In the genomic region with DNA sequence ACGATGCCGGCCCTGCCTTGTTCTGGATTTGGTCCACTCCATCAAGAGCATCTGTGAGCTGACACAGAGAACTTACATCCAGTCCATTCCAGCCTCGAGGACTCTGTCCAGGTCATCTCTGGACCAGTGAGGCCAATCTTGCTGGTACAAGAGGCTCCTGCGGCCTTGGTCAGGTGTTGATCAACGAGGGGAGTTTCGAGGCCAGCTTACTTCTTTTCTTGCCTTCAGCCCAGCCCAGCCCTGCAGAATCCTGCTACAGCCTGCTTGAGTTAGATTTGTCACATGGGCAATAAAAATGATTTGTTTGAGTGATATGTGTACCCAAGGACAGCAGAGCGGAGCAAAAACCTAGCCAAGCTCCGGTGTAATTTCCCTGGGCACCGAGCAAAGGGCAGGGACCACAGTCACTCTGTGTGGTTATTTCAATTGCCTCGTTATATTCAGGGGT, we compare ENCODE assay signal across 12 mouse cellular contexts. TPM values are rescaled to one million over a fixed set of nuclear protein-coding genes. Genes with fewer than 3 reads are reported as not detected.
DNase-seq lines count a peak whose midpoint lies in the region; ATAC-seq and TF ChIP-seq lines count a peak whose summit lies in the region.
"Had no signal": no experiment of that assay in that cellular context is flagged by ENCODE, and none has a peak within 500 bp of the region (broad histone marks: within the 10 kb centered on the region; RNA-seq: fewer than 3 reads in every experiment).

No protein-coding gene starts in this region.

- H3K27me3 ChIP-seq in liver, adult 2 months (ENCODE audit: control insufficient read depth, insufficient read depth, low read length) = no peaks in the 10 kb centered on the region
- H3K27me3 ChIP-seq in liver, postnatal 0 days (ENCODE audit: insufficient read depth, low read length) = no peaks in the 10 kb centered on the region
- H3K27me3 ChIP-seq in kidney, adult 2 months (replicated peaks; ENCODE audit: control insufficient read depth, insufficient read depth, low read length) = no peaks in the 10 kb centered on the region
- no peaks in the 10 kb centered on the region for H3K27me3 ChIP-seq in limb, embryonic 14.5 days (ENCODE audit: control insufficient read depth, insufficient read depth, low read length)
- H3K27me3 ChIP-seq in midbrain, embryonic 10.5 days (ENCODE audit: low read depth, poor library complexity, severe bottlenecking) = no peaks in the 10 kb centered on the region
- H3K27me3 ChIP-seq: embryonic facial prominence, embryonic 15.5 days; hindbrain, embryonic 12.5 days; limb, embryonic 13.5 days; neural tube, embryonic 12.5 days had no signal

- TF ChIP-seq CTCF in liver, adult 2 months (IDR thresholded peaks at IDR 0.05; ENCODE audit: low read depth, low read length) = no peak
- TF ChIP-seq CTCF in liver, postnatal 0 days (IDR thresholded peaks at IDR 0.05; ENCODE audit: low read depth) = no peak
- TF ChIP-seq CTCF in kidney, adult 2 months (conservative IDR thresholded peaks at IDR 0.05; ENCODE audit: insufficient read depth, insufficient read length, low read depth, low read length) = no peak

- no peaks in the 10 kb centered on the region for H3K79me2 ChIP-seq in liver, adult 2 months (ENCODE audit: control insufficient read depth, insufficient read depth, low read length)

- peak overlapping the region; percentile 71 for H3K27ac ChIP-seq in liver, adult 2 months (replicated peaks; ENCODE audit: insufficient read depth, low read depth, low read length)
- no peak overlapping the region for H3K27ac ChIP-seq in liver, postnatal 0 days (ENCODE audit: low read depth)
- peak overlapping the region; percentile 96 for H3K27ac ChIP-seq in kidney, adult 2 months (ENCODE audit: insufficient read depth, low read depth, low read length)
- H3K27ac ChIP-seq in limb, embryonic 14.5 days (replicated peaks; ENCODE audit: low read depth, low read length) = no peak overlapping the region
- no peak overlapping the region for H3K27ac ChIP-seq in midbrain, embryonic 10.5 days (replicated peaks)
- H3K27ac ChIP-seq: embryonic facial prominence, embryonic 15.5 days; hindbrain, embryonic 12.5 days; neural tube, embryonic 12.5 days had no signal

- no peaks in the 10 kb centered on the region for H3K9me3 ChIP-seq in liver, postnatal 0 days (ENCODE audit: low read length)
- no peaks in the 10 kb centered on the region for H3K9me3 ChIP-seq in limb, embryonic 14.5 days (ENCODE audit: control insufficient read depth, low read length)
- no peaks in the 10 kb centered on the region for H3K9me3 ChIP-seq in midbrain, embryonic 10.5 days (replicated peaks)
- H3K9me3 ChIP-seq: embryonic facial prominence, embryonic 15.5 days; hindbrain, embryonic 12.5 days; limb, embryonic 13.5 days; neural tube, embryonic 12.5 days had no signal

- 19% methylated on average over 10 of the region's 10 CpGs for WGBS in liver, adult 2 months
- WGBS in liver, postnatal 0 days (ENCODE audit: insufficient replicate concordance) = 78% methylated on average over 10 of the region's 10 CpGs
- WGBS in kidney, adult 2 months = 19% methylated on average over 10 of the region's 10 CpGs
- WGBS in limb, embryonic 14.5 days = 47% methylated on average over 10 of the region's 10 CpGs
- WGBS in midbrain, embryonic 10.5 days = 90% methylated on average over 10 of the region's 10 CpGs

- H3K9ac ChIP-seq in liver, adult 2 months (ENCODE audit: low read depth, low read length) = no peak overlapping the region
- H3K9ac ChIP-seq in liver, postnatal 0 days (replicated peaks) = no peak overlapping the region
- H3K9ac ChIP-seq in limb, embryonic 14.5 days (ENCODE audit: low read depth, low read length, severe bottlenecking) = no peak overlapping the region
- H3K9ac ChIP-seq: embryonic facial prominence, embryonic 15.5 days; hindbrain, embryonic 12.5 days; limb, embryonic 13.5 days; neural tube, embryonic 12.5 days had no signal

- no peak overlapping the region for H3K4me2 ChIP-seq in liver, postnatal 0 days (ENCODE audit: low read depth, low read length)
- no peak overlapping the region for H3K4me2 ChIP-seq in limb, embryonic 14.5 days (replicated peaks; ENCODE audit: low read depth, low read length, severe bottlenecking)
- H3K4me2 ChIP-seq: embryonic facial prominence, embryonic 15.5 days; hindbrain, embryonic 12.5 days; limb, embryonic 13.5 days; neural tube, embryonic 12.5 days had no signal

- no peak for ATAC-seq in liver, postnatal 0 days
- ATAC-seq in limb, embryonic 14.5 days (ENCODE audit: low FRiP score, low read depth) = 0 out of 2 replicates have a peak, but pooled peaks have one; percentile 1

- no peak for TF ChIP-seq EP300 in liver, postnatal 0 days (IDR thresholded peaks at IDR 0.05; ENCODE audit: low read depth)

- H3K36me3 ChIP-seq in liver, adult 2 months (ENCODE audit: control insufficient read depth, insufficient read depth, low read length) = no peaks in the 10 kb centered on the region
- H3K36me3 ChIP-seq in liver, postnatal 0 days (replicated peaks; ENCODE audit: insufficient read depth, low read length) = no peaks in the 10 kb centered on the region
- H3K36me3 ChIP-seq in kidney, adult 2 months (ENCODE audit: control insufficient read depth, insufficient read depth, low read length) = no peaks in the 10 kb centered on the region
- H3K36me3 ChIP-seq in limb, embryonic 14.5 days (ENCODE audit: control insufficient read depth, insufficient read depth, low read length) = no peaks in the 10 kb centered on the region
- no peaks in the 10 kb centered on the region for H3K36me3 ChIP-seq in midbrain, embryonic 10.5 days
- H3K36me3 ChIP-seq: embryonic facial prominence, embryonic 15.5 days; hindbrain, embryonic 12.5 days; neural tube, embryonic 12.5 days had no signal

- no peak for TF ChIP-seq POLR2A in liver, adult 2 months (IDR thresholded peaks at IDR 0.05; ENCODE audit: extremely low read depth, insufficient read depth, low read length)
- no peak for TF ChIP-seq POLR2A in kidney, adult 2 months (IDR thresholded peaks at IDR 0.05; ENCODE audit: low read depth, low read length)
- TF ChIP-seq POLR2A in limb, embryonic 14.5 days (IDR thresholded peaks at IDR 0.05; ENCODE audit: borderline replicate concordance, extremely low read depth, insufficient read depth, insufficient read length) = no peak

- no peak overlapping the region for H3K4me3 ChIP-seq in liver, adult 2 months (ENCODE audit: insufficient read depth, low read depth, low read length)
- no peak overlapping the region for H3K4me3 ChIP-seq in liver, postnatal 0 days (ENCODE audit: low read depth, low read length)
- no peak overlapping the region for H3K4me3 ChIP-seq in kidney, adult 2 months (ENCODE audit: insufficient read depth, low read depth, low read length)
- H3K4me3 ChIP-seq in limb, embryonic 14.5 days (replicated peaks; ENCODE audit: low read length) = no peak overlapping the region
- no peak overlapping the region for H3K4me3 ChIP-seq in midbrain, embryonic 10.5 days
- H3K4me3 ChIP-seq: embryonic facial prominence, embryonic 15.5 days; hindbrain, embryonic 12.5 days; limb, embryonic 13.5 days; neural tube, embryonic 12.5 days had no signal

- H3K4me1 ChIP-seq in liver, adult 2 months (ENCODE audit: control insufficient read depth, insufficient read depth, low read length) = peaks cover 17% of the 10 kb centered on the region
- H3K4me1 ChIP-seq in liver, postnatal 0 days (ENCODE audit: insufficient read depth) = peaks cover 8% of the 10 kb centered on the region; the same call in 1 of the 2 replicates
- H3K4me1 ChIP-seq in kidney, adult 2 months (ENCODE audit: control insufficient read depth, insufficient read depth, low read length) = peaks cover 31% of the 10 kb centered on the region
- peaks cover 16% of the 10 kb centered on the region for H3K4me1 ChIP-seq in limb, embryonic 14.5 days (ENCODE audit: control insufficient read depth, insufficient read depth, low read length)
- H3K4me1 ChIP-seq in midbrain, embryonic 10.5 days = peaks cover 9% of the 10 kb centered on the region
- H3K4me1 ChIP-seq: neural tube, embryonic 12.5 days had no signal

- DNase-seq in liver, adult 2 months (ENCODE audit: extremely low read depth, low read depth, low spot score) = peak; percentile 95
- DNase-seq in liver, postnatal 0 days = no peak
- DNase-seq in adrenal gland, postnatal 10 days = peak; percentile 73
- peak; percentile 93 for DNase-seq in kidney, adult 2 months
- DNase-seq in limb, embryonic 14.5 days (ENCODE audit: low spot score) = no peak
- no peak for DNase-seq in midbrain, embryonic 10.5 days (ENCODE audit: low spot score)
- DNase-seq in right cerebral cortex, postnatal 14 days = no peak
- no peak for DNase-seq in right cerebral cortex, postnatal 36 days (ENCODE audit: low spot score in 2 of 2)

RNA-seq across cellular contexts. Expression of gene Wsb1, which starts 25.4 kb away (rescaled TPM):
- 20.6 and 29.9 TPM in 2 replicates for total RNA-seq in liver, adult 2 months (2014; rRNA removed)
- polyA plus RNA-seq in liver, adult 2 months (2012; rRNA removed) = 20.2 and 23.4 TPM in 2 replicates
- 23.3 and 26.3 TPM in 2 replicates for polyA plus RNA-seq in liver, postnatal 0 days (2015; fragmentation: Nextera tagmentation; extraction: Ambion mirVana)
- total RNA-seq in adrenal gland, postnatal 10 days (2021) = 10 to 100 TPM; 50.3 to 68.1 TPM
- 59.3 and 72.3 TPM in 2 replicates for polyA plus RNA-seq in kidney, adult 2 months (2012; rRNA removed)
- polyA plus RNA-seq in limb, embryonic 14.5 days (2012; rRNA removed) = 640 and 929 TPM in 2 replicates
- polyA plus RNA-seq in limb, embryonic 14.5 days (2014; fragmentation: Nextera tagmentation; extraction: Ambion mirVana) = 384 and 448 TPM in 2 replicates
- 253 and 339 TPM in 2 replicates for polyA plus RNA-seq in midbrain, embryonic 10.5 days (2016; fragmentation: Nextera tagmentation; extraction: Ambion mirVana)

Comparison
In these comparisons a context has a peak if more than half of its experiments do, and no peak if none do; other contexts are left out.
1. DNase-seq: peak in liver, adult 2 months (single experiment), adrenal gland, postnatal 10 days (single experiment) and kidney, adult 2 months (single experiment); none in liver, postnatal 0 days (single experiment), limb, embryonic 14.5 days (single experiment), midbrain, embryonic 10.5 days (single experiment), right cerebral cortex, postnatal 14 days (single experiment) and right cerebral cortex, postnatal 36 days (0 of 2).
2. H3K27ac ChIP-seq: peak in liver, adult 2 months (single experiment) and kidney, adult 2 months (single experiment); none in liver, postnatal 0 days (single experiment), limb, embryonic 14.5 days (single experiment) and midbrain, embryonic 10.5 days (single experiment).